Mouse (Mus musculus) spleen, embryonic (tissue): ENCODE results near the gene Mdga2.

Source experiments
- CTCF ChIA-PET: fragments of 350-600 bp; sonication (Branson Sonifier 250); formaldehyde crosslinking; loops from one replicate; lab custom pipeline; 2022; lab: Charles Lee

Gene Mdga2

DNA sequence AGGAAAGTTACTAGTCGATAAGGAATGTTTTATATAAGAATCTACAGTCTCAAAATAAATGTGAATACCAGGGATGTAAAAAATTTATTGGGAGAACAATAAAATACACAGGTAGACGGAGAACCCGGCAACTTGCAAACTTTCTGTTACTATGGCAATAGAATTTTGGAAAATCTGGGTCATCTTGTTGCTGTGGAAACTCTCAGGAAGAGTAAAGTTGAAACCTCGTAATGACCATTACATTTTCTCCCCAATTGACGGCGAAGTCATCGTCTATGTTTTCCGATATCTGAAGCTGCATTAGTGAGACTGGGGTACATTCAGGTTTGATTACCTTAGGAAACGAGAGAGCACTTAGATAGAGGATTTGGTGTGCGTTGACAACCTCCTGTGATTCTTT is 514.0 kb downstream of the Mdga2 start:
- CTCF ChIA-PET, result no interaction called here

DNA sequence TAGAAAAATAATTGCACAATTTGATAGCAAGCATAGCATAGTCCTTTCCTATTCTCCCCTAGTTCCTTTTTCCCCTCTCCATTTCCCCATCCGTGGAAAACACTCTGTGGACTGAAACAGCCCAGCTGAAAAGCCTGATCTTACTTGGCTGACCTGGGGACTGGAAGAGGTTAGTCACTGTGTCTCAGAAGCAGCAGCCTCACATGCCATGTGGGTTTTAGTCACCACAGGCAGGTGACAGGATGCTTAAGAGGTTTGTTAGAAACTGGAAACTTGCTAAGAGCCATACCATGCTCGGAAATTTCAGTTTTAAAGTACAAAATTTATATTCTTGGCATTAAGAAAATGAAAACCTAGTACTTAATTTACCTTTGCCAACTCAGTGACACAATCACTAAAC is 514.9 kb downstream of the Mdga2 start:
- CTCF ChIA-PET, result no interaction called here

DNA sequence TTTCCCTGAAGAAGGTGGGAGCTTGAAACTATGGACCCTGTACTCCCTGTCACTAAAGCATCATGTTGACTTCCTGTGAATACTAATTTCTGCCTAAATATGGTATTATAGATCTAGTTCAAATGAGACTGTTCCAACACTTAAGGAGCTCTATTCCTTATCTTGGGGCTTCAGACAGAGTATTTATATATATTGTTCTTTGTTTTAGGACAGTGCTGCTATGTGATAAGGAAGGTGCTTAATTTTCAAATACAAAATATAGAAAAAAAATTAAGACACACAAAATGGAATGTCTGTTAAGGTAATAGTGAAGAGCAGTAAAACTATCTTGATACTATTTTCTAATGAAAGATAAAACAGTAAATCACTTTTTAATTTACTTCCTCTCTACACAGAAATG is 517.3 kb downstream of the Mdga2 start:
- CTCF ChIA-PET, result no interaction called here

DNA sequence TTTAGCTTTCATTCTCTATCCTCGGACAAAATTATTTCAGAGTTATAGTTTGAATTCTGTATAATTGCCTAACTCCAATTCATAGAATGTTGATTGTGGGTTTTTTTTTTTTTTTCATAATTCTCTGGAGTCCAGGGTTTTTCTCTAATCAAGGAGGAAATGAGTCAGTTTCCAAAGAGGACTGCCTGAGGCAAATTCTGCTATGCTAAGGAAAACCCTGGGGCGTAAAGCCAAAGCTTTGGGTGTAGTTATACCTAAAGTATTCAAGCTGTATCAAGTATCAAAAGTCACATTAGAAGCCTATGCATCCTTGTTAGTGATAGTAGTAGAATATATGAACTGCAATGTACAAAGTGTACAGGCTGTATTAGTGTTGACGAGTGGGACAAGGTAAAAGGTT is 519.6 kb downstream of the Mdga2 start:
- CTCF ChIA-PET, result no interaction called here

DNA sequence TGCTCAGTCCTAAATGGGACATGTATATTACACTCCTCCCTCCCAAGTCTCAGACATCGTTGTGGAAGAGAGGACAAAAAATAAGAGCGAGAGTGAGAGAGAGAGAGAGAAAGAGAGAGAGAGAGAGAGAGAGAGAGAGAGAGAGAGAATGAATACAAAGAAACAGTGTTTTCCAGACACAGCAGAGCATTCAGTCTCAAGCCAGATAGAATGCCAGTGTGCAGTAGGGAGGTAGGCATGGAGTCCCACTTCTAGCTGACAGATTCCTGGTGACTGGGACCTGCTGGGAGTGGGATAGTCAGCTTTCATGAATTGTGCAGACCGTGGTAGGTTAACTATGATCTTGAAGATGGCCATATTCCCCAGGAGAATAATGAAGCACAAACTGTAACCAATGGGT is 542.8 kb downstream of the Mdga2 start:
- CTCF ChIA-PET, result no interaction called here

DNA sequence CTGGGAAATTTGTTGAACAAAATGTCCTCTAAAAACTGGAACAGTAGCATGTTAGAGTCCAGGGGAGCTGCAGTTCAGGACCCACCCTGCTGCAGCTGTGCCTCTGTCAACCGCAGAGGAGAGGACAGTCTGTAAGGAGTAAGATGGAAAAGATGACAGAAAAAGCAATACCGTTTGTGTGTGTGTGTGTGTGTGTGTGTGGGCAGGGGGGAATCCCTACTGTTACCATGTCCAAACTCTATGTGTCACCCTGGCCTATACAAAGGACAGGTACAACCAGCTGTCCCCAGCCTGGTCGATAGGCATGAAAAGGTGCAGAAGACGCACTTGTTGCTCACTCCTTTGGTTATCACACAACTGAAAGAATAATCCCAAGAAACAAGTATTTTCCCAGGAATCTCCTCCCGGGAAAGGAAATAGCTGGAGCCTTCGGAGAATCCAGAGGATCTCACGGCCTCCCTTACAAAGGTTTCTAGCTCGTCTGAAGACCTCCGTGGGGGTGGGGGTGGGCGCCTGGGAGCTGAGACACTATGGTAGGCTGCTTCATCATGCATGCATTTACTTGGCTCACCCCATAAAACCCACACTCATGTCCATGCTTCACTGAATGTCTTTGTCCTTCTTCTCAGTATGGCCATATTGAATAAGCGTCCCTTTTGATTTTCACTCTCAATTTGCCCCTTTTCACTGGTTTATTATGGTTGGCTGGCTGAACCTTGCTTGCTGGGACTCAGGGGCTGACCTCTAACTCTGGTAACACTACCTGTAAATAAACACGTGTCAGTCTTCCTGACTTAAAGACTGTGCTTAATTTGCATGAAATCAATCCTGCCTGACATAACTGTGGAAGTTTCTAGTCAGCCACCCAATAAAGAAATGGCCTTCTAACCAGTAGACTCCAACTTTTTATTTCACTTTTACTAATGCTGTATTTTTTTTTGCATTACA is 573.5 kb downstream of the Mdga2 start:
- CTCF ChIA-PET, result no interaction called here

DNA sequence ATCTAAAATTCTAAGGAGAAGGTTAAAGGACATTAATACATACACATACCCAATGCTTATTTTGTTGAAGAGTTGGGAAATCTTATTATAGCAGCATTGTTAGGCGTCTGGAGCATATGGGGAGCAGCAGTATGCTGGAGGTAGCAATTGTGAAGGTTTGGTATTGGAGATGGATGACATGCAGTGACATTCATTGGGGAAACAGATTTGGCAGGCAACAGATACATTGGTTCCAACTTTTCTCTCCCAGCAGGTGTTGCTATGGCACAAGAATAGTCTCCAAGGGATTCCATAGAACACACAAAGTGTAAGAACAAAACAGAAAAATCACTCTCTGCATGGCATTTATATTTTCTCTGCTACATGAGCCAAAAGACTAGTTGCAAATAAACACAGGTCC is 581.9 kb downstream of the Mdga2 start:
- CTCF ChIA-PET, result no interaction called here

DNA sequence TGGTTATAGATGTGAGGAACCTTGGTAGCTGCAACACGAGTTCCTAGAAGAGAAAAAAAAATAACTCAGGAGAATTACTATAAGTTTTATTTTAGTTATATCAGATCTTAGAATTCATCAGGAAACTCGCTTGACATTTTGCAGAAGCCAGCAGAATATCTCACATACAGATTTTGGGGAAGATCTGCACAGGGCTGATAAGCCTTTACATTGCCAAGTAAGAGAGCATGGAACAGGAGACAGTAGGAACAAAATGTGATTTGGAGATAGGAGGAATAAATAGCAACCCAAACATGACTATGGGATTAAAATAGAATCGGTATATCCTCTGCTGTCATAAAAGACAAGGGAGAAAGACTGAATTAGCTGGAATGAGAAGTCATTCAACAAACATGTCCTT is 602.4 kb downstream of the Mdga2 start:
- CTCF ChIA-PET, result no interaction called here

DNA sequence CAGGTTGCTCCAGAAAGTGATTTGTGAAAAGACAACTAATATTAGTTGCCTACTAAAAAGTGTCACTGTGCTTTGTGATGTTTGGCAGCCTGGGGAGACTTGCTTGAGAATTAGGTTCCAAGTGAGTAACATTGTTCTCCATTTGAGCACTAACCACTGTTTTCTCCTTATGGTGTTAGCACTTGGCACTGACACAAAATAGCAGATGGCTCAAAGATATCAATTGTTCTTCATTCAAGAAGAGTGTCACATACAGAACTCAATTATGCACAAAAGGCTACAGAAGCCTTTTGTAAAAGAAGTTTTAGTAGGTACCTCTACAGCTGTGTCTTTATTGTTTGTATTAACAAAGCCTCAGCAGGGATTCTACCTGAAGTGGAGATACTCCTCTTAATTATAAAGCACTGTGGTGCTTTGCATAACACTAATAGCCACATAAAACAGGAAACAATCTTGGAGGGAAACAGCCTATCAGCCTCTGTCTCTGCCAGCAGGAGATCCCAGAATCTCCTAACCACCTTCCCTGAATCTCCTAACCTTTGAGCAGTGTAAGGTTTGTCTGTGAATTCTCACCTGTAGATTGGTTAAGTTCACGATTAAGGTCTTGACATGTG is 630.6 kb downstream of the Mdga2 start:
- CTCF ChIA-PET, result no interaction called here

DNA sequence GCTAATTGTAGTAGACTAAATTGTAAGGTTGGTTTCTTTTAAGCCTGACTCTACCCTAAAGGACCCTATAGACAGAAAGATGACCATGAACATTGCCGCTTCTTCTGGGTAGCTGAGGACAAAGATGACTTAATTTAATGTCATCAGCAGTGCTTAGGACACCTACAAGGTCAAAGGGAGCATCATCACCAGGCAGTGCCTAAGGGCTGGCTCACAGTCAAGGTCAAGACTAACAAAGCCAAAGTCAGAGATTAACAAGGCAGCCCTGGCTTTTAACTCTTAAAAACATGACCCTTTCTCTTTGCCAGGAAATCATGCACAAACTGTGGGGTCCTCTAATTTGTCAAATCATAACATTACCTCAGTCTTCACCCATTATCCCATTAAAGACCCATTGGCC is 657.0 kb downstream of the Mdga2 start:
- CTCF ChIA-PET, result no interaction called here

DNA sequence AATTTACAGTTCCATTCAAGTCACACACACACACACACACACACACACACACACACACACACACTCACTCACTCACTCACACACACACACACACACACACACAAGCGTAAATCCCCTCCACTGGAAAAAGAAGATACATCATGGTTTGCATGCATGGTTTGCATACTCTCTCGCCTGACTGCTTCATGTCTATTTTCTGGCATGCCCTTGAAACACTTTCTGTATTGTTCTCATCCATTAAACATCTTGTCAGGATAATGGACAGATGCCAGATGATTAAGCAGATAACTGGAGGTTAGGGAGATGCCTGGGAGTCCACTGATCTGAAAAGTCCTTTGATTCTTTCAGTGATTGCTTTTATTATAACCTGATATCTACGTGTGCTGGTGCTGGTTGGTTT is 665.5 kb downstream of the Mdga2 start:
- CTCF ChIA-PET, result no interaction called here

DNA sequence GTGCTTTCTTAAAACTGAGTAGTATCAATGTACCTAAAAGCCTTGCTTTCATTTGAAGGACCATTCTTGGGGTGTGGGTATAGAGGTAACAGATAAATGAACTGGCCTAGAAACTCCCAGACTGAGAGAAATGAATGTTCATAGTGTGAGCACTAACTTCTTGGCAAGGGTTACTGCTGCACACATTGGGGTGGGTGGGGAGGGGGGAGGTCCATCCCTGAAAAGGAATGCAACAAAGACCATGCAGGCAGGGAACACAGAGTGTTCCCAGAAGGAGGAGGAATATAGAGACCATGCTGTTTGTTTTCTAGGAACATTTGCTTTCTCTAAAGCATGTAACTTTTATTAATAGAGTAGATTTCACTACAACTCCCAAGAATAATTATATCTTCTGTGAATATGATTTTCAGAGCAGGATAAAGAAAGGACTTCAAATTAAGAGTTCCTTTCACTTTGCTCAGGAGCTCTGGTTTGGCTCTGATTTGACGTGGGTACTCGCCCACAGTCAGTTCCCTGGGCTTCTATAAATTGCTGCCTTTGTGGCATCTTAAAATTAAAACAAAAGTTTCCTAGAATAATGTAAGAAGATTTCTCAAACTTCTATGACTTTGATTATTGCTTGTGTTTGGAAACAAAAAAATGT is 666.0 kb downstream of the Mdga2 start:
- CTCF ChIA-PET, result no interaction called here

DNA sequence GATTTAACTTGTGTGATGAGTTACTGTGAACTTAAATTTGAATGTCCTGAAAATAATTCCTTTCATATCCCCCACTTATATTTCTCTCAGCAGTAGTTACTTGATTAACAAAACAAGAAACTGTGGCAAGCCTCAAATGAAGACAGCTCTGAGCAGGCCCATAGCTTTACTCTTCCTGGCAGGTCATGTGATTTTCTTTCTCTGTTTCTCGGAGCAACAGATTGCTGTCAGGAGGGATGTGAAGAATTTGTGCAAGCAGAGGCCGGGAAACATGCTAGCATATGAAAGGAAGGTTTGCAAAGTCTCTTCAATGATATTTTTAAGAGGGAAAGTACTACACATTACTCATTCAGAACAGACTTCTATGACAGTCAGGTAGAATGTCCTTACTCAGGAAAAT is 697.4 kb downstream of the Mdga2 start:
- CTCF ChIA-PET, result no interaction called here

DNA sequence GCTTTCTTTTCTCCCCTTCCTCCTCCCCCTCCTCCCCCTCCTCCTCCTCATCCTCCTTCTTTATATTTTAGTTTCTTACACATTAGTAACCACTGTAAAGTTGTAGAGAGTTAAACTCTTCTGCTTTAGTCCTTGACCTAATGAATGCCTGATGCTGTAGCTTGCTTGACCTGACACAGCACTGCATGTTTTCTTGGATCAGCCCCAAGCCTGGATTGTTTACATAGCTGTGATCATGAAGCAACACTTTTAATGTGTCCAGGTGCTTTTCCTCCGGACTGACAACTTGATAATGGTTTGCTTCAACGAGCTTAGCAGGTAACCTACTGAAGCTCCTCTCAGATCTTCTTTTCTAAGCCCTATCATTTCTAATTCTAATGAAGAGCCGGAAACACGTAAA is 723.1 kb downstream of the Mdga2 start:
- CTCF ChIA-PET, result no interaction called here

DNA sequence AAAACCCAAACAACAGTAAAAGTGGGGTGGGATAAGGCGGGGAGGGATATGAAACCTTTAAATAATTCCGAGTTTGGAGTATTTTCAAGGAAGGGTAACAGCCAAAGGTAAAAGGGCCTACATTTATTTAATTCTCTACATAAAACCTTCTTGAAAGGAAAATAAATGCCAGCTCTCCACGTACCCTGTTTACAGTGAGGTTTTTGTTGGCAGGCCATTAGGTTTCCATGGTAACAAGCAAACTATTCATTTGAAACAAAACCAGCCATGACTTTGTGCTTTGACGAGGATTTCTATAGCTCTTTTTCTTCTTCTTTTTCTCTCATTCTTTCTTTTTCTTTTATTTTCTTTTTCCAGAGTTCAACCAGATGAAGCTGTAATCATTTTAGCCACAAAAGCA is 751.5 kb downstream of the Mdga2 start:
- CTCF ChIA-PET, result no interaction called here

DNA sequence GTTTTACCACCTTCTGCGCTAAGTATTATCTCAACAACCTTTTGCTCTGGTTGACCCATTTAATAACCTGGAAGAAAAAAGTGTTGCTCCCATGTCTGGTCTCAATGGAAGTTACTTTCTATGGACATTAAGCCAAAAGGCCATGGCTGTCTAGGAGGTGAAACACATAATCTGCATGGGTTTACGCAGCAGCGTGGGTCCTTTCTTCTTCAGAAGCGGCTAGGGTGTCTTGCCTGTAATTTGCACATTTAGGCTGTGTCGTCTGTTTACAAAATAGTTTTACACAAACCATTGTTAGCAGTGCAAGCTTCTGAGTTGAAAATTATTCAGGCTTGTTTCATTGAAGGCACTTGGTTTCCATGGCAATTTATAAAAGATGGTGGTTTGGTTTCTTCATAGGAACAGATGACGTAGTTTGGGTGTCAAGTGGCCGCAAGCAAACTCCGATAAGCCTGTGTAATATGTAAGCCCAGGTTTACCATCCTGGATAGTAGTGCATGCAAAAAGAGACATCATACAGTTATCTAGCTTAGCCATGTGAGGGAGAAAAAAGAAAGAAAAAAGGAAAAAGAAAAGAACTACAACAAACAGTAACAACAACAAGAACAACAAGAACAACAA is 752.0 kb downstream of the Mdga2 start:
- CTCF ChIA-PET, result no interaction called here

DNA sequence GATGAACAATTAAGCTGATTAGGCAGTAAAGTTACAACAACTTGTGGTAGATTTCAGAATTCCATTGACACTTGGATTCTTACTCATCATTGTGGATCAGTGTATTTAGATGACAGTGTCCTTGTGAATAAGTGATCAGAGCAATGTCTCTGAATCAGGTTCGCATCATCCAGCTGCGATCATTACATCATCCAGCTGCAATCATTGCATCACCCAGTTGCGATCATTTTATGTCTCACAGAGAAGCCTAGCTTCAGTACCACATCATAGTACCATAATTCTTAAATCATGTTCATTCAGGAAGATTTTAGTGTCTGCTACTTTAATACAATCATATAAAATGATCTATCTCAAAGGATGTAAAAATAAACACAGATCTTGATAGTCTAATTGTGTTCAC is 756.8 kb downstream of the Mdga2 start:
- CTCF ChIA-PET, result no interaction called here

DNA sequence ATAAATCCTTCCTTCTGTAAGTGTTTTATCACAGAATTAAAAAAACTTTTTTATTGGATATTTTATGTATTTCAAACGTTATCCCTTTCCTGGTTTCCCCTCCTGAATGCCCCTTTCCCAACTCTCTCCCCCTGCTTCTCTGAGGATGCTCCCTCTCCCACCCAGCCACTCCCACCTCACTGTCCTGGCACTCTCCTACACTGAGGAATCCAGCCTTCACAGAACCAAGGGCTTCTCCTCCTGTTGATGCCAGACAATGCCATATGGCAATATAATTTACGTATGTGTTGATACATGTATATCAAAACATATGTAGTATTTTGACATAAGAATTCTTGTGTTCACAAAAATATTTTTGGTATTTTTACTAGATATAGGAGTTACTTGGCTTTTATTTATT is 779.0 kb downstream of the Mdga2 start:
- CTCF ChIA-PET, result no interaction called here
